Mouse (Mus musculus) midbrain, postnatal 0 days (tissue): ENCODE measurements at regions not wholly inside any gene's neighbourhood (a gene's known extent, or its start where the extent isn't known, plus 50 kb on each side); places are given as distances from the start of the nearest gene placed in this dataset.

Source experiments
- ATAC-seq: fragments of 200-750 bp; cut with Nextera tagmentation; 2 replicates; pipeline ENCODE4 v1.8.0; 2017; ENCODE audit warnings: moderate number of reproducible peaks, mild to moderate bottlenecking, moderate TSS enrichment, moderate library complexity; ENCODE audit not compliant: low FRiP score
- DNase-seq: peaks from one replicate; pipeline ENCODE4 v3.0.0-alpha.2; 2015; ENCODE audit warnings: low spot score
- H3K27ac ChIP-seq: fragments of 300-500 bp; sonication (generic); 2 replicates; pipeline ENCODE4 v1.5.1; 2014; ENCODE audit warnings: low read depth, mild to moderate bottlenecking, low read length, mixed read lengths
- H3K27me3 ChIP-seq: fragments of 300-500 bp; sonication (generic); 2 replicates; pipeline ENCODE4 v1.6.1; 2014; ENCODE audit warnings: low read length, control low read depth, mixed read lengths; ENCODE audit not compliant: insufficient read depth
- H3K36me3 ChIP-seq: fragments of 300-500 bp; sonication (generic); 2 replicates; pipeline ENCODE4 v1.6.1; 2014; ENCODE audit warnings: low read length, control low read depth, mixed read lengths; ENCODE audit not compliant: insufficient read depth
- H3K4me1 ChIP-seq: fragments of 300-500 bp; sonication (generic); 2 replicates; pipeline ENCODE4 v1.6.1; 2014; ENCODE audit warnings: mild to moderate bottlenecking, control low read depth, antibody characterized with exemption, low read length, mixed read lengths; ENCODE audit not compliant: insufficient read depth
- H3K4me2 ChIP-seq: fragments of 300-500 bp; sonication (generic); 2 replicates; pipeline ENCODE4 v1.6.1; 2014; ENCODE audit warnings: low read depth, mild to moderate bottlenecking, low read length, mixed read lengths; ENCODE audit not compliant: poor library complexity, severe bottlenecking
- H3K4me3 ChIP-seq: fragments of 300-500 bp; sonication (generic); 2 replicates; pipeline ENCODE4 v1.5.1; 2014; ENCODE audit warnings: low read depth, mild to moderate bottlenecking, low read length, moderate library complexity
- H3K9ac ChIP-seq: fragments of 300-500 bp; sonication (generic); replicated peaks from 2 replicates; pipeline ENCODE4 v1.6.1; 2014; ENCODE audit warnings: mild to moderate bottlenecking, low read length, moderate library complexity, mixed read lengths; ENCODE audit not compliant: poor library complexity, severe bottlenecking
- H3K9me3 ChIP-seq: fragments of 300-500 bp; sonication (generic); 2 replicates; pipeline ENCODE4 v1.6.1; 2016; ENCODE audit warnings: low read length, control low read depth
- CTCF ChIP-seq: IDR thresholded peaks from 2 replicates; pipeline ENCODE4 v1.5.1; 2016; ENCODE audit warnings: antibody characterized with exemption, mild to moderate bottlenecking
- WGBS: fragments of 180-500 bp; shearing (Covaris S2); extraction: QIAGEN DNeasy Blood & Tissue Kit; methylation state at CpG from one replicate; pipeline ENCODE4 v1.1.7; 2014; 5-methylcytosine and 5-hydroxymethylcytosine counted together

DNA sequence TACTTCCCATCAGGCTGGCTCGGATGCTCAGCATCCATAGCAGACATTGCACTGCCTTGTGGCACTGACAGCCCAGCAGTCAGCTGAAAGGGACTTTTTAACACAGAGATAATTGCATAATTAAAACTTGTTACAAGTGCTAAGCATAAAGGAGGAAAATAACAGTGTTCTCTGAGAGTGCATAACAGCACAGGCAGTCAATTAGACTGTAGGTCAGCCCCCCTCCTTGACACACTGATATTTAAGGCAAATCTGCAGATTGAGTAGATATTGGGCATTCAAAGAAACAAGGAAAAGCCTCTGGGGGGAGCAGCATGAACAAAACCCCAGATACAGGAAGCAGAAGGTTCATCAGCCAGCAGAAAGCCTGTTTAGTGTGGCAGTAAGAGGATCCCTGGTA is 237.8 kb upstream of the Cdh11 start:
- no peak for DNase-seq

DNA sequence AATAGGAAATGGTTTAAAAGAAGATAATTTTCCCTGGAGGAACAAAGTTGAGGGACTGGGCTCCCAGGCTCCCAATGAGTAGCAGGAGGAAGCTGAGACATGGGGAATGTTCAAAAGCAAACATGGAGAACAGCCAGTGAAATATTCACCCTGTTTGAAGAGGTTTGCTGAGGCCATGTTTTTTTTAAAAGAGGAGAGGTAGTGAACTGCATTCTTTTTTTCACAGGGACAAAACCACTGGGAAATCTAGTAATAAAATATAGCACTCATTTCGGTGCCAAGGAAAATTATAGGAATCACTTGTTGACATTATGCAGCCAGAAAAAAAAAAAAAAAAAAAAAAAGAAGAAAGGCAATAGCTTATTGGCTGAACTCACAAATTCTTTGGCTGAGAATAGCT is 246.3 kb upstream of the Cdh11 start:
- Histone ChIP-seq H3K9me3 (no peaks in the 10 kb centered on the region), H3K4me1 (no peaks in the 10 kb centered on the region), H3K27ac (no peak overlapping the region), H3K27me3 (no peaks in the 10 kb centered on the region), H3K9ac (no peak overlapping the region), H3K4me2 (no peak overlapping the region), H3K4me3 (no peak overlapping the region), H3K36me3 (no peaks in the 10 kb centered on the region)
- 90% methylated on average over 1 of the region's 1 CpGs for WGBS
- TF ChIP-seq CTCF: no peak
- no peak for ATAC-seq
- no peak for DNase-seq

More for the DNA sequence above, 237.8 kb upstream of the Cdh11 start:
- Histone ChIP-seq H3K4me3 (no peak overlapping the region), H3K9me3 (no peaks in the 10 kb centered on the region), H3K9ac (no peak overlapping the region), H3K27me3 (no peaks in the 10 kb centered on the region), H3K4me2 (no peak overlapping the region), H3K36me3 (no peaks in the 10 kb centered on the region), H3K4me1 (no peaks in the 10 kb centered on the region), H3K27ac (no peak overlapping the region)
- TF ChIP-seq CTCF: no peak
- ATAC-seq: no peak
- 68% methylated on average over 1 of the region's 1 CpGs for WGBS

DNA sequence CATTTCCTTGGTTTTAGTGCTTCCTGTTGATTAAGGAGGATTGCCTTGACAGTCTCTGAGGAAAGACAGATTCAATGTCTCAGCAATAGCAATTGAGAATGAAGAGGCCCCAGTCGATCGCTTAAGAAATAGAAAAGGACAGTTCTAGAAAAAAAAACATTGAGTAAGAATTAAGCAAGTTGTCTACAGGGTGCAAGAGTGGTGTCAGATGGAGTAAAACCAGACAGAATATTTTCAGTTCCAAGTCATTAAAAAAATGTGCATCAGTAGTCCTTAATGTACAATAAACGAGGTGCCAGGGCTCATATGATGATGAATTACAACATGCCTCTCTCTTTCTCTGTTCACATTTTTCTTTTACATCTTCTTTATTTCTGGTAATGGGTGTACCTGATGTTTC is 248.5 kb upstream of the Cdh11 start:
- Histone ChIP-seq H3K9ac (no peak overlapping the region), H3K27ac (no peak overlapping the region), H3K4me3 (no peak overlapping the region), H3K36me3 (no peaks in the 10 kb centered on the region), H3K4me2 (no peak overlapping the region), H3K9me3 (no peaks in the 10 kb centered on the region), H3K27me3 (no peaks in the 10 kb centered on the region), H3K4me1 (no peaks in the 10 kb centered on the region)
- ATAC-seq: no peak
- WGBS: 90% methylated on average over 3 of the region's 3 CpGs
- no peak for TF ChIP-seq CTCF
- DNase-seq: no peak

DNA sequence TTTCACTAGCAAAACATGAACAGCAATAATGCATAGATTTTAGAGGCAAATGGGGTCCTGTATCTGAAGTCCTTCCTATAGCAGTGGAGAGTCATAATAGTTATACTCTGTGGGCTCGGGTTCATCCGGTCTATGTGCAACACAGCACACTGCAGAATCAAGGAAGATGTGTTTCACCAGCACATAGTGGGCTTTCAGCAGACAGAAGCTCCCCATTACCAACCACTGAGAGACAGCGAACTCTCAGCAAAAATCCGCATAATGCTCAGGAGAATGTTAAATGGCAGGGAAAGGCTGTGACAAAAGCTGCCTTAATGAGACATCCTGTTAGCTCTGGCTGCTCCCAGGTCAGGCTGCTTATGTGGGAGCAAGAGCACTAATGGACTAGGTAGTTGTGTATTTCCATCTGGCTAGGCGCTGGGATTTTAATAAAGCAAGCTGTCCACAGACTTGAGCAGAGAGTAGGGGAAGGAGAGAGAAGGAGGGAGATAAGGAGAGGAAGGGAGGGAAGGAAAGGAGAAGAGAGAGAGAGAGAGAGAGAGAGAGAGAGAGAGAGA is 286.7 kb upstream of the Cdh11 start:
- H3K9ac ChIP-seq: no peak overlapping the region
- H3K4me2 ChIP-seq: no peak overlapping the region
- no peak for TF ChIP-seq CTCF
- no peaks in the 10 kb centered on the region for H3K27me3 ChIP-seq
- H3K4me1 ChIP-seq: no peaks in the 10 kb centered on the region
- H3K36me3 ChIP-seq: no peaks in the 10 kb centered on the region
- 56% methylated on average over 5 of the region's 5 CpGs for WGBS
- no peak overlapping the region for H3K27ac ChIP-seq
- H3K4me3 ChIP-seq: no peak overlapping the region
- DNase-seq (no peak), ATAC-seq (no peak)
- no peaks in the 10 kb centered on the region for H3K9me3 ChIP-seq

DNA sequence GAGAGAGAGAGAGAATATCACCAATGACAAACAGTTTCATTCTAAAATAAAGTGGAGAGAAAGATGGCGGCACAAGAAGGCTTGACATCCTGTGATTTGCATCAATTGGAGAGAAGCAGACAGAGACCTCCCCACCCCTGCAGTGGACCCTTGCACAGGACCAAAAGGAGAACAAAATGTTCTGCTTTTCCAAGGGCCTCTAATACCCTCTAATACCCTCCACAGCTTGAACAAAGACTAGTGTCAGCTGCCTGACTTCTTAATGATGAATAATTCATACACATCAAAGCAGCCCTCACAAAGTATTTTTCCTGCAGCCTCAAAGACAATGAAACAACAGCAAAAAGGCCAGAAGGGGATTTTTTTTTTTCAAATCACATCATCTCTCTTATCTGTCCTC is 287.2 kb upstream of the Cdh11 start:
- DNase-seq (no peak), ATAC-seq (no peak)
- no peaks in the 10 kb centered on the region for H3K27me3 ChIP-seq
- no peak overlapping the region for H3K4me3 ChIP-seq
- TF ChIP-seq CTCF: no peak
- no peak overlapping the region for H3K4me2 ChIP-seq
- no peaks in the 10 kb centered on the region for H3K9me3 ChIP-seq
- no peaks in the 10 kb centered on the region for H3K36me3 ChIP-seq
- no peak overlapping the region for H3K27ac ChIP-seq
- no peak overlapping the region for H3K9ac ChIP-seq
- WGBS: 40% methylated on average over 1 of the region's 1 CpGs
- H3K4me1 ChIP-seq: no peaks in the 10 kb centered on the region

DNA sequence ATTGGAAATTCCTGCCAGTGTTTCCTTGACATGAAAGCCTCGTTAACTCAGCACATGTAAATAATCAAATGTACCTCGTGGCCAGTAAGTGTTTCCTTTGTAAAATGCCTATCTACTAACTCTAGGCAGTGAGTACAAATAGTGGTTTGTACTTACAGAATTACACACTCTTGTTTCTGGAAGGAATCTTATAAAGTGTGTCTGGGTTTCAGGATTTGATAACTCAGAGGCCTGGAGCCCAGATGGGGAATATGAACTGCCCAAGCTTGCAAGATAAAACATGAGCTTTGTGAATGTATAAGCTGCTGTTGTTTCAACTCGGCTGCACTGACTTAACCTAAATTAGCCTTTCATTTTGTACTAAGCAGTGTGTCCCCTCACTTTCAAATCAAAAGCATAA is 293.1 kb upstream of the Cdh11 start:
- Histone ChIP-seq H3K4me1 (no peaks in the 10 kb centered on the region), H3K9me3 (no peaks in the 10 kb centered on the region), H3K27ac (no peak overlapping the region), H3K27me3 (no peaks in the 10 kb centered on the region), H3K9ac (no peak overlapping the region), H3K4me3 (no peak overlapping the region), H3K36me3 (no peaks in the 10 kb centered on the region), H3K4me2 (no peak overlapping the region)
- no peak for DNase-seq
- TF ChIP-seq CTCF: no peak
- no peak for ATAC-seq
- 41% methylated on average over 3 of the region's 3 CpGs for WGBS
